In genomic region chr1:82987530-82988198, GRCm38 (mm10) we compare ENCODE assay signal across 10 mouse cellular contexts. TPM values are rescaled to one million over a fixed set of nuclear protein-coding genes. Genes with fewer than 3 reads are reported as not detected.
DNase-seq lines count a peak whose midpoint lies in the region; ATAC-seq lines count a peak whose summit lies in the region.
"Had no signal": no experiment of that assay in that cellular context is flagged by ENCODE, and none has a peak within 500 bp of the region (broad histone marks: within the 10 kb centered on the region; RNA-seq: fewer than 3 reads in every experiment).

No protein-coding gene starts in this region.

- peak; percentile 48 to 78 for DNase-seq in heart, adult 18-20 months
- peak; percentile 89 for DNase-seq in 3T3-L1 (ENCODE audit: low read depth, low spot score)
- DNase-seq in WW6 (ENCODE audit: low read depth, low spot score), result peak; percentile 11
- peak; percentile 72 for DNase-seq in embryonic facial prominence, embryonic 14.5 days (ENCODE audit: low spot score)
- DNase-seq in induced T-regulatory cell, adult 2 months (ENCODE audit: low read depth), result peak; percentile 89
- DNase-seq in ovary, adult 18-20 months (ENCODE audit: low spot score), result no peak

- H3K27me3 ChIP-seq in heart, embryonic 11.5 days (ENCODE audit: control insufficient read depth, insufficient read depth, low read length), result no peaks in the 10 kb centered on the region; the same call in 1 of the 2 replicates
- no peaks in the 10 kb centered on the region for H3K27me3 ChIP-seq in embryonic facial prominence, embryonic 14.5 days (replicated peaks; ENCODE audit: control insufficient read depth, insufficient read depth, low read length)

- no peak overlapping the region for H3K4me2 ChIP-seq in heart, embryonic 11.5 days
- H3K4me2 ChIP-seq in embryonic facial prominence, embryonic 14.5 days (ENCODE audit: low read depth, low read length), result no peak overlapping the region

- no peaks in the 10 kb centered on the region for H3K36me3 ChIP-seq in heart, embryonic 11.5 days (ENCODE audit: control insufficient read depth, insufficient read depth, low read length)
- no peaks in the 10 kb centered on the region for H3K36me3 ChIP-seq in embryonic facial prominence, embryonic 14.5 days (ENCODE audit: control insufficient read depth, insufficient read depth, low read length)

- ATAC-seq in heart, embryonic 11.5 days (replicated peaks; ENCODE audit: insufficient number of reproducible peaks, low FRiP score, low TSS enrichment), result no peak
- no peak for ATAC-seq in embryonic facial prominence, embryonic 14.5 days (ENCODE audit: low read depth)
- peak; percentile 65 for ATAC-seq in megakaryocyte progenitor cell, adult 5-6 weeks (replicated peaks; ENCODE audit: poor library complexity)

- H3K27ac ChIP-seq in heart, embryonic 11.5 days (ENCODE audit: low read depth, low read length), result no peak overlapping the region
- H3K27ac ChIP-seq in embryonic facial prominence, embryonic 14.5 days (replicated peaks; ENCODE audit: low read depth, low read length), result no peak overlapping the region
- H3K27ac ChIP-seq: macrophage had no signal

- H3K9ac ChIP-seq in heart, embryonic 11.5 days (ENCODE audit: low read depth, low read length), result no peak overlapping the region
- H3K9ac ChIP-seq in embryonic facial prominence, embryonic 14.5 days (ENCODE audit: low read depth, low read length), result no peak overlapping the region

- WGBS in heart, embryonic 11.5 days (ENCODE audit: insufficient replicate concordance), result 19% methylated on average over 4 of the region's 4 CpGs
- 28% methylated on average over 4 of the region's 4 CpGs for WGBS in embryonic facial prominence, embryonic 14.5 days

- no peak overlapping the region for H3K4me3 ChIP-seq in heart, embryonic 11.5 days (ENCODE audit: low read depth, low read length)
- H3K4me3 ChIP-seq in embryonic facial prominence, embryonic 14.5 days (ENCODE audit: low read depth, low read length), result no peak overlapping the region

- H3K4me1 ChIP-seq in heart, embryonic 11.5 days (ENCODE audit: control insufficient read depth, insufficient read depth, low read length), result no peaks in the 10 kb centered on the region
- no peaks in the 10 kb centered on the region for H3K4me1 ChIP-seq in embryonic facial prominence, embryonic 14.5 days (ENCODE audit: control insufficient read depth, insufficient read depth, low read length)

- peaks cover 3% of the 10 kb centered on the region; the same call in 1 of the 2 replicates for H3K9me3 ChIP-seq in heart, embryonic 11.5 days (replicated peaks; ENCODE audit: control insufficient read depth, low read length)
- peaks cover 10% of the 10 kb centered on the region for H3K9me3 ChIP-seq in embryonic facial prominence, embryonic 14.5 days (ENCODE audit: control insufficient read depth, low read length)

RNA-seq across cellular contexts. Expression of gene Gm47959, which starts 12.7 kb away (rescaled TPM):
- total RNA-seq in heart, adult 18-20 months (2021), result not detected
- polyA plus RNA-seq in heart, embryonic 11.5 days (2014; fragmentation: Nextera tagmentation; extraction: Ambion mirVana), result not detected in 2 replicates
- polyA plus RNA-seq in embryonic facial prominence, embryonic 14.5 days (2014; fragmentation: Nextera tagmentation; extraction: Ambion mirVana), result not detected in 2 replicates
- not detected in 2 replicates for total RNA-seq in megakaryocyte progenitor cell, adult 5-6 weeks (2015)
- total RNA-seq in megakaryocyte progenitor cell, adult 5-6 weeks (2017), result not detected in 2 replicates
- total RNA-seq: adrenal gland, postnatal 36 days had no signal
- polyA plus RNA-seq: macrophage had no signal

RNA-seq across cellular contexts. Expression of gene Gm47955, which starts 27.6 kb away (rescaled TPM):
- total RNA-seq in heart, adult 18-20 months (2021), result not detected
- not detected in 2 replicates for polyA plus RNA-seq in heart, embryonic 11.5 days (2014; fragmentation: Nextera tagmentation; extraction: Ambion mirVana)
- polyA plus RNA-seq in embryonic facial prominence, embryonic 14.5 days (2014; fragmentation: Nextera tagmentation; extraction: Ambion mirVana), result not detected in 2 replicates
- not detected in 2 replicates for total RNA-seq in megakaryocyte progenitor cell, adult 5-6 weeks (2015)
- total RNA-seq in megakaryocyte progenitor cell, adult 5-6 weeks (2017), result not detected in 2 replicates
- total RNA-seq: adrenal gland, postnatal 36 days had no signal
- polyA plus RNA-seq: macrophage had no signal

RNA-seq across cellular contexts. Expression of gene Gm7544, which starts 31.9 kb away (rescaled TPM):
- total RNA-seq in heart, adult 18-20 months (2021), result not detected
- not detected in 2 replicates for polyA plus RNA-seq in heart, embryonic 11.5 days (2014; fragmentation: Nextera tagmentation; extraction: Ambion mirVana)
- not detected in 2 replicates for polyA plus RNA-seq in embryonic facial prominence, embryonic 14.5 days (2014; fragmentation: Nextera tagmentation; extraction: Ambion mirVana)
- not detected in 2 replicates for total RNA-seq in megakaryocyte progenitor cell, adult 5-6 weeks (2015)
- total RNA-seq in megakaryocyte progenitor cell, adult 5-6 weeks (2017), result not detected in 2 replicates
- total RNA-seq: adrenal gland, postnatal 36 days had no signal
- polyA plus RNA-seq: macrophage had no signal

RNA-seq across cellular contexts. Expression of gene A030003K21Rik, which starts 44.5 kb away (rescaled TPM):
- total RNA-seq in heart, adult 18-20 months (2021), result not detected
- not detected in 2 replicates for polyA plus RNA-seq in heart, embryonic 11.5 days (2014; fragmentation: Nextera tagmentation; extraction: Ambion mirVana)
- polyA plus RNA-seq in embryonic facial prominence, embryonic 14.5 days (2014; fragmentation: Nextera tagmentation; extraction: Ambion mirVana), result not detected in 2 replicates
- not detected in 2 replicates for total RNA-seq in megakaryocyte progenitor cell, adult 5-6 weeks (2015)
- not detected in 2 replicates for total RNA-seq in megakaryocyte progenitor cell, adult 5-6 weeks (2017)
- total RNA-seq: adrenal gland, postnatal 36 days had no signal
- polyA plus RNA-seq: macrophage had no signal

RNA-seq across cellular contexts. Expression of gene Slc19a3, which starts 50.6 kb away (rescaled TPM):
- total RNA-seq in heart, adult 18-20 months (2021), result under 1 TPM; 0.51 to 0.55 TPM
- 1.7 and 2.0 TPM in 2 replicates for polyA plus RNA-seq in heart, embryonic 11.5 days (2014; fragmentation: Nextera tagmentation; extraction: Ambion mirVana)
- 0.29 and 0.72 TPM in 2 replicates for polyA plus RNA-seq in embryonic facial prominence, embryonic 14.5 days (2014; fragmentation: Nextera tagmentation; extraction: Ambion mirVana)
- not detected in 2 replicates for total RNA-seq in megakaryocyte progenitor cell, adult 5-6 weeks (2015)
- not detected in 2 replicates for total RNA-seq in megakaryocyte progenitor cell, adult 5-6 weeks (2017)
- polyA plus RNA-seq: macrophage had no signal
